Mouse (Mus musculus): Measurements from ENCODE around the gene Kcnn1. TPM values are rescaled to one million over a fixed set of nuclear protein-coding genes. Genes with fewer than 3 reads are reported as not detected.

The Kcnn1 gene
- 0.90 and 2.9 TPM in 2 replicates for polyA plus RNA-seq (2012; rRNA removed)

DNA sequence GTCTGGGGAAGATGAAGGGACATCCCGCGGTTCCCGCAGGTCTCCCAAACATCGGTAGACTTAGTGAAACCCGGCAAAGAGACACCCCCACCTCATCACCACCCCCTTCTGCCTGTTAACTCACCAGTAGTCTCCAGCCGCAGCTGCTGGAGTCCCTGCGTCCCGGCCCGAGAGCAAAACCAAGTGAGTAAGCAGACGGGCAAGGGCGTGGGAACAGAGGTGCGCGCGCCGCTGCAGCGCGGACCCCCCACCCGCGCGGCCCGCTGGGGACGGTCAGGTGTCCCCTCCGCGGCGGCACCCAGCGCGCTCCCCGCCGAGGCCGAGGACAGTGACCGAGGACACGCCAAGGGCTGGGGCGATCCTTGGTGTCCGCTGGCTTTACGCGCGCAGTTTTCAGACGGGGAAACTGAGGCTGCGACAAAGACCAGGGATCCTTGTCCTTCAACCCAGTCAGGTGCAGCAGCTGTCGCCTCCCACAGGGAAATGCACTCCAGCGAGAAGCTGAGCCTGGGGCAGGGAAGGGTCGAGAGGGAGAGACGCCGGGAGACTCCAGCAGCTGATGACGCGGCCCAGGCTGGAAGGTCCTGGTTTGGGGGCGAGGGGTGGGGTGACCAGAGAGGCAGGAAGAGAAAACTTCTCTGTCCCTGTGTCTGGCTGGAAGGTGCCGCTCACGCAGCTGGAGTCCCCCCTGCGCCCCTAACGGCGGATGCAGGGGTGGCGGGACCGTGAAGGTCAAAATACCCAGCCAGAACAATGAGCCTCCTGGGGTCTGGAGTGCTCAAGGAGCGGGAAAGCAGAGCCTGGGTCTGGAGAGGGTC is at the start of gene Kcnn1:
Gene Kcnn1, minus strand, starts transcription at position 435 of the 818 bp plus-strand sequence.
- H3K27me3 ChIP-seq (ENCODE audit: control insufficient read depth, insufficient read depth, low read length), result peaks cover 34% of the 10 kb centered on the region
- WGBS, result 1% methylated on average over 55 of the region's 55 CpGs
- H3K4me1 ChIP-seq (ENCODE audit: control insufficient read depth, insufficient read depth, insufficient read length, low read length), result peaks cover 22% of the 10 kb centered on the region
- H3K27ac ChIP-seq (ENCODE audit: insufficient read depth, low read depth, low read length), result no peak within 1 kb of the TSS
- peaks cover 3% of the 10 kb centered on the region for H3K36me3 ChIP-seq (ENCODE audit: control insufficient read depth, insufficient read depth, low read length)
- TF ChIP-seq CTCF (IDR thresholded peaks at IDR 0.05; ENCODE audit: extremely low read depth, insufficient read length, insufficient replicate concordance, low read depth, low read length), result no peak
- TF ChIP-seq POLR2A (IDR thresholded peaks at IDR 0.05; ENCODE audit: low read depth, low read length), result no peak
- peak within 1 kb of the TSS; percentile 38 for H3K4me3 ChIP-seq (ENCODE audit: low read depth, low read length)

DNA sequence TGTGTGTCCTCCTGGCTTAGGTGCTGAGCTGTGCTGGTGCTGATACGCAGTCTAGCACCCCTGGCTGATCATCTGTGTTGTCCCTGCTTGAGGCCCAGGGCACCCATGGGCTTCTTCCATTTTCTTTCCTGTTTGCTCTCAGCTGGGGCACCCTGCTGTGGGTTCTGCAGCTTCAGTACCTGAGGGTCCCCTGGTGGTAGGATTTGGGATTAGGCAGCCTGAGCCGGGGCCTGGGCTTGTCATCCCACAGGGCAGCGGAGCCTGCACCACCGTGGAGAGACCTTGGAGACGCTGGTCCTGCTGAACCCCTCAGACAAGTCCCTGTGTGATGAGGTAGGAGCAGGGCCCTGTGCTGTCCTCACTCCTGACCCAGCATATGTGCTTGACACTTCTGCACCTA is 48.5 kb upstream of the Kcnn1 start:
- H3K36me3 ChIP-seq (ENCODE audit: control insufficient read depth, insufficient read depth, low read length), result peaks cover 25% of the 10 kb centered on the region
- no peak overlapping the region for H3K27ac ChIP-seq (ENCODE audit: insufficient read depth, low read depth, low read length)
- 75% methylated on average over 5 of the region's 5 CpGs for WGBS
- no peaks in the 10 kb centered on the region; the same call in 1 of the 2 replicates for H3K4me1 ChIP-seq (ENCODE audit: control insufficient read depth, insufficient read depth, insufficient read length, low read length)
- no peaks in the 10 kb centered on the region for H3K27me3 ChIP-seq (ENCODE audit: control insufficient read depth, insufficient read depth, low read length)
- TF ChIP-seq CTCF (IDR thresholded peaks at IDR 0.05; ENCODE audit: extremely low read depth, insufficient read length, insufficient replicate concordance, low read depth, low read length) (no peak), POLR2A (IDR thresholded peaks at IDR 0.05; ENCODE audit: low read depth, low read length) (no peak)
- H3K4me3 ChIP-seq (ENCODE audit: low read depth, low read length), result no peak overlapping the region

DNA sequence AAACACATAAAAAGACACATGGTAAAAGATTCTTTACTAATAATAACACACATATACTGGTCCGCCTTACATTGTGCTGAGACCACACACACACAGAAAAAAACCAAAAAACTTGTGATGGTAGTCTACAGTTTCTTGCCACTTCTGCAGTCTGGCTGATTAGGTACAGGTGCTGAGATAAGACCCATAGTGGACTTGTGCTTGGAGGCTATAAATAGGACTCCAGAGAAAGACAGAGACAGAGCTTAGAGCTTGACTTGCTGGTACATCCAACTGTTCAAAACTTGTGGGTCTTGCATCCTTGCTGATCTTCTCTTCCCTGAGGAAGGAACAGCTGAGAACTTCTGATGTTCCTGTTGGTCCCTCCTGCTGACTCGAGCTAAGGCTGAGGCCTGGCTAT is 44.5 kb upstream of the Kcnn1 start:
- Histone ChIP-seq H3K27me3 (ENCODE audit: control insufficient read depth, insufficient read depth, low read length) (no peaks in the 10 kb centered on the region), H3K36me3 (ENCODE audit: control insufficient read depth, insufficient read depth, low read length) (peaks cover under 1% of the 10 kb centered on the region; the same call in 1 of the 2 replicates), H3K4me3 (ENCODE audit: low read depth, low read length) (no peak overlapping the region), H3K4me1 (ENCODE audit: control insufficient read depth, insufficient read depth, insufficient read length, low read length) (peaks cover 3% of the 10 kb centered on the region), H3K27ac (ENCODE audit: insufficient read depth, low read depth, low read length) (no peak overlapping the region)
- 89% methylated on average over 2 of the region's 2 CpGs for WGBS
- no peak for TF ChIP-seq CTCF (IDR thresholded peaks at IDR 0.05; ENCODE audit: extremely low read depth, insufficient read length, insufficient replicate concordance, low read depth, low read length)
- TF ChIP-seq POLR2A (IDR thresholded peaks at IDR 0.05; ENCODE audit: low read depth, low read length), result no peak

DNA sequence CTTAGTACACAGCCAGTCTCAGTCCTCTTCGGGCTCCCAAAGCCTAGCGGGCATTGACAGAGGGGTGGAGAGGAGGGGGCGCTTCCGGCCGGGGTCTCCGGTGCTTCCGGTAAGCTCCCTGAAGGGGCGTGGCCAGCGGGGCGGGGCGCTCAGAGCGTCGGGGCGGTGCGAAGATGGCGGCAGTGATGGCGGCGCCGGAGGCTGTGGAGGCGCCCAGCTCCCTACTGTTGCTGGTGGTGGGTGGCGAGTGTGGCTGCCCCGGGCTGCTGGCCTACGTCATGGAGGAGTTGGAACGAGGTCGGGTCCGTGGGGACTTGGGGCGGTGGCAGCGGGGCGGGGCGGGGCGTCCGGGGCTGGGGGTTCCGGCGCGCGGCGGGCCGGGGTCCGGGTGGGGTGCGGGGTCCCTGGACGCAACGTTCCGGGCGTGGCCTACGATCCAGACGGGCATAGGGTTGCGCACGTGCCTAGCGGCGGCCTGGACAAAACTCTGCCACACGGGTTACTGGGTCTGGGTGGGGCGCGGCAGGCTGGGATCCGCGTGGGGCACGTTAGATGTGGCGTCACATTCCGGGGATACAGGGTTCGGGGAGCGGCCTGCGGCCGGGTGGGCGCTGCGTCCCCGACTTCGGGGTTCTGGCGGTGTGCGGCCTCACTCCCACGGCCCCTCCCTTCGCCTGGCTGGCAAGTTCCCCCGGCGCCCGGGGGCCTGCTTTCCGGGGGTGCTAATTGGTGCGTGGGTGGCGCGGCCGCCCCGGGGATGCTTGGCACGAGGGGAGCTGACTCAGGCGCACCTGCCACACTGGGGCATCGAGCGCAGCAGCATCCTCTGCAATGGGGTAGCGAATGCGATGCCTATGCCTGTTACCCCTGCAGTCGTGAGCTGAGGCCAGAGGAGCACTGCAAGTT is 43.0 kb upstream of the Kcnn1 start, which contains the start of gene Map1s:
Gene Map1s, plus strand, starts transcription at position 102 of the 906 bp plus-strand sequence.
- Histone ChIP-seq H3K27me3 (ENCODE audit: control insufficient read depth, insufficient read depth, low read length) (no peaks in the 10 kb centered on the region), H3K27ac (ENCODE audit: insufficient read depth, low read depth, low read length) (no peak within 1 kb of the TSS), H3K4me3 (ENCODE audit: low read depth, low read length) (peak within 1 kb of the TSS; percentile 89), H3K4me1 (ENCODE audit: control insufficient read depth, insufficient read depth, insufficient read length, low read length) (peaks cover 3% of the 10 kb centered on the region), H3K36me3 (ENCODE audit: control insufficient read depth, insufficient read depth, low read length) (no peaks in the 10 kb centered on the region)
- 1% methylated on average over 86 of the region's 86 CpGs for WGBS
- TF ChIP-seq POLR2A (IDR thresholded peaks at IDR 0.05; ENCODE audit: low read depth, low read length) (no peak; the same call in 1 of the 2 replicates), CTCF (IDR thresholded peaks at IDR 0.05; ENCODE audit: extremely low read depth, insufficient read length, insufficient replicate concordance, low read depth, low read length) (no peak)

DNA sequence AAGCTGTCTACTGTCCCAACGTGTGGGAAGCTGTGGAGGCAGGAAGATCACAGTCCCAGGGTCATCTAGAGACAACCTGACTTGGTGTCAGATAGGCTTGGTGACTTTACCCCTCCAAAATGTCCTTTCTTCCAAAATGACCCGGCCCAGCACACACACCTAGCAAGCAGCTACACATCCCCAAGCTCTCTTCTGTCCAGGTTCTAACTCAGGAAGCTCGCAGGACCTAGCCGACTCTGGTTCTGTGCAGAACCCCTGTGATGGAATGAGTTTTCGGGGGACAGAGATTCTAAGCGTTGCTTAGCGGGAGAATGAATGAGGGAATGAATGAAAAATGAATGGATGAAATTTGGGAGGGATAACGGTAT is 42.4 kb upstream of the Kcnn1 start:
- TF ChIP-seq CTCF (IDR thresholded peaks at IDR 0.05; ENCODE audit: extremely low read depth, insufficient read length, insufficient replicate concordance, low read depth, low read length) (no peak), POLR2A (IDR thresholded peaks at IDR 0.05; ENCODE audit: low read depth, low read length) (no peak)
- Histone ChIP-seq H3K27ac (ENCODE audit: insufficient read depth, low read depth, low read length) (no peak overlapping the region), H3K36me3 (ENCODE audit: control insufficient read depth, insufficient read depth, low read length) (no peaks in the 10 kb centered on the region), H3K27me3 (ENCODE audit: control insufficient read depth, insufficient read depth, low read length) (no peaks in the 10 kb centered on the region), H3K4me1 (ENCODE audit: control insufficient read depth, insufficient read depth, insufficient read length, low read length) (peaks cover 3% of the 10 kb centered on the region), H3K4me3 (ENCODE audit: low read depth, low read length) (peak overlapping the region; percentile 89)
- WGBS, result 8% methylated on average over 8 of the region's 8 CpGs

DNA sequence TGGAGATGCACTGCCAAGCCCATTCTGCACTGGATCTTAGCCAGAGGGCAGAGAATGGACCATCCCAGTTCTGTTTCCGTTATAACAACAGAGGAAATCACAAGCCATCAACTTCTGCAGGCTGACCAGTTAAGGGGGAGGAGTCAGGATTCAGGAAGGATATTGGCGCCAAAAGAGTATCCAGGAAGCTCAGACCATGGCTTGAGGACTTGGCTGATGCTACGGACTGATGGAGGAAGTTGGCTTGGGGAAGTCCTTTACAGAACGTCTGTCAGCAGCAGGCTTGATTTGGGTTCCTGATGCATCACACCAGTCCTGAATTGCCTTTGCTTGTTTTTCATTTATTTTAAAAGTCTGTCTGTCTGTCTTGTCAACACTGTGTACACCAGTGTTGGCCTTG is 41.5 kb upstream of the Kcnn1 start:
- Histone ChIP-seq H3K27me3 (ENCODE audit: control insufficient read depth, insufficient read depth, low read length) (no peaks in the 10 kb centered on the region), H3K4me1 (ENCODE audit: control insufficient read depth, insufficient read depth, insufficient read length, low read length) (peaks cover 3% of the 10 kb centered on the region), H3K4me3 (ENCODE audit: low read depth, low read length) (no peak overlapping the region), H3K36me3 (ENCODE audit: control insufficient read depth, insufficient read depth, low read length) (no peaks in the 10 kb centered on the region), H3K27ac (ENCODE audit: insufficient read depth, low read depth, low read length) (no peak overlapping the region)
- TF ChIP-seq CTCF (IDR thresholded peaks at IDR 0.05; ENCODE audit: extremely low read depth, insufficient read length, insufficient replicate concordance, low read depth, low read length) (no peak), POLR2A (IDR thresholded peaks at IDR 0.05; ENCODE audit: low read depth, low read length) (no peak)
- 13% methylated on average over 4 of the region's 4 CpGs for WGBS

DNA sequence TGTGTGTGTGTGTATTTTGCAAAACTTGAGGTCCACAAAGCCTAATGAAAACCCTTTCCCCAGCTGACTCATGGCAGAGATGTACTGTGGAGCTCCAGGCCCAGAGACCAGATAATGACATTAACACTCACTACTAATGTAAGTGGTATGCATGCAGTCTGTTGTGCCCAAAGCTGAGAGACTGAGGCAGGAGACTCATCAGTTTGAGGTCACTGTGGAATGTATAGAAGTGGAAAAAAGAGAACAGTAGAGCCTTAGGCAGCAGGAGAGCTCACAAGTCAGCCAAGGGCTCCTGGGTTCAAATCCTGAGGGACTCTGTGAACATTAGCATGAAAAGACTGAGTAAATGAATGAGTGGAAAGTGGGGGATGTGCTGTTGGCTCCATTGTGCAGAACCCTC is 40.5 kb upstream of the Kcnn1 start:
- no peak for TF ChIP-seq POLR2A (IDR thresholded peaks at IDR 0.05; ENCODE audit: low read depth, low read length)
- TF ChIP-seq CTCF (IDR thresholded peaks at IDR 0.05; ENCODE audit: extremely low read depth, insufficient read length, insufficient replicate concordance, low read depth, low read length), result no peak
- peaks cover 3% of the 10 kb centered on the region for H3K4me1 ChIP-seq (ENCODE audit: control insufficient read depth, insufficient read depth, insufficient read length, low read length)

More for the DNA sequence above, 40.5 kb upstream of the Kcnn1 start:
- no peak overlapping the region for H3K4me3 ChIP-seq (ENCODE audit: low read depth, low read length)
- no peaks in the 10 kb centered on the region for H3K27me3 ChIP-seq (ENCODE audit: control insufficient read depth, insufficient read depth, low read length)
- no peak overlapping the region for H3K27ac ChIP-seq (ENCODE audit: insufficient read depth, low read depth, low read length)
- no peaks in the 10 kb centered on the region for H3K36me3 ChIP-seq (ENCODE audit: control insufficient read depth, insufficient read depth, low read length)

All from small intestine, adult 2 months (tissue).